Mouse (Mus musculus) cerebellum, postnatal 10 days (tissue): Measurements from ENCODE around the gene Hp.

Experiments
- DNase-seq, 2 experiments: peaks; one replicate each; pipeline ENCODE4 v3.0.0; 2021; ENCODE audit warnings: mixed read lengths in 2 of 2

The Hp gene

GRCm38 (mm10) chr8:109578900-109579301 lies at the start of gene Hp:
TSS of gene Hp (minus strand) at chr8:109579172.
- no peak for DNase-seq

GRCm38 (mm10) chr8:109628638-109629037 lies 49.7 kb upstream of the Hp start:
- no peak for DNase-seq

- DNase-seq, result no peak
These were observed 36.6 kb upstream of the Hp start for GRCm38 (mm10) chr8:109615569-109615968.

- no peak for DNase-seq
These were observed 35.6 kb upstream of the Hp start, which contains the start of gene Pkd1l3 for GRCm38 (mm10) chr8:109614243-109615210. TSS of gene Pkd1l3 (plus strand) at chr8:109614517.

- DNase-seq, result peak; percentile 27 to 52
These were observed 30.2 kb upstream of the Hp start for GRCm38 (mm10) chr8:109609153-109609502.

- DNase-seq, result peak; percentile 97 to 98
These were observed 29.5 kb upstream of the Hp start, which contains the start of gene Dhodh for GRCm38 (mm10) chr8:109608271-109609152. TSS of gene Dhodh (minus strand) at chr8:109608673.

GRCm38 (mm10) chr8:109607650-109608049 lies 28.7 kb upstream of the Hp start:
- peak in 1 of 2 experiments; percentile 16 for DNase-seq

GRCm38 (mm10) chr8:109606725-109607124 lies 27.8 kb upstream of the Hp start:
- DNase-seq, result no peak

GRCm38 (mm10) chr8:109595854-109596253 lies 16.9 kb upstream of the Hp start:
- DNase-seq, result peak; percentile 66 to 68

GRCm38 (mm10) chr8:109593117-109593788 lies 14.3 kb upstream of the Hp start:
- peak; percentile 14 to 38 for DNase-seq

GRCm38 (mm10) chr8:109592164-109592563 lies 13.2 kb upstream of the Hp start:
- peak; percentile 27 to 34 for DNase-seq

- no peak for DNase-seq
These were observed 12.4 kb upstream of the Hp start for GRCm38 (mm10) chr8:109591367-109591766.

GRCm38 (mm10) chr8:109590901-109591300 lies 11.9 kb upstream of the Hp start:
- DNase-seq, result no peak

GRCm38 (mm10) chr8:109586972-109587504 lies 8.1 kb upstream of the Hp start:
- no peak for DNase-seq

- no peak for DNase-seq
These were observed 6.7 kb upstream of the Hp start for GRCm38 (mm10) chr8:109585652-109586051.

- DNase-seq, result no peak
These were observed 5.9 kb upstream of the Hp start for GRCm38 (mm10) chr8:109584830-109585229.

- no peak for DNase-seq
These were observed 5.3 kb upstream of the Hp start for GRCm38 (mm10) chr8:109584293-109584692.

GRCm38 (mm10) chr8:109576311-109576710 lies 2.7 kb downstream of the Hp start:
- DNase-seq, result no peak

GRCm38 (mm10) chr8:109571139-109571538 lies 7.8 kb downstream of the Hp start:
- no peak for DNase-seq

GRCm38 (mm10) chr8:109565498-109566333 lies 13.3 kb downstream of the Hp start, which contains the start of the genes Dhx38 and Txnl4b:
TSS of gene Dhx38 (minus strand) at chr8:109565861.
TSS of gene Txnl4b (plus strand) at chr8:109565892.
- peak; percentile 99 for DNase-seq

GRCm38 (mm10) chr8:109564766-109565165 lies 14.2 kb downstream of the Hp start:
- DNase-seq, result no peak
